Mouse (Mus musculus): ENCODE results near the gene Fam50b.

DNA sequence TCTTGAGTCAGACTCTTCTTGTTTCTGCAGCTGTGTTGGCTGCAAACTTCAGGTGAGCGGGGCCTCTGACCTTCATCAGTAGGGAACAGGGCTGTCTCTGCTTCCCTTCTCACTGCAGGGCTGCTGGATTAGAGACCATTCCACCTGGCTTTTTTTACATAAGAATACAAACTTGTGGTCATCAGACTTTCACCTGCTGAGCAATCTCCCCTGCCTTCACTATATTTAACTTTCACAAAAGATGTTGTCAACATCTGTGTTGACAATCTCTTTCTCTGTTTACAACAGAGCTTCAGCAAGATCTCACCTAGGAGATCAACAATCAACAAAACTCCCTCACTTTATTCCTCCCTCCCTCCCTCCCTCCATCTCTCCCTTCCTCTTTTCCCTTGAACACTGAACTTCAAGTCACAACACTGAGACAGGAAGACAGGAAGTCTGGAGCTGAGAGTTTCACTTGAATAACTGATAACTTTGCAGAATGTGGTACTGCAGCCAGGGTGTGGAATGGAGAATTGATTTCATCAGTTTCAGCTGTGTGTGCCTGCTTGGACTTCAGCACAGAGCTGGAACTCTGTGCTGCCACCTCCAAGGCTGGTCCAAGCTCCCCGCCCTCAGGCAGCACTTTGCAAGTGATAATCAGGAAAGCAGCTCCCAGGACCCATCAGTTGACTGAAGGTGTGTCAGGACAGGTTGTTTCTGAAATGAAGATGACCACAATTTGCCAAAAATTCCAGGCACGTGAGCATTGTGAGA, 7.3 kb downstream of the Fam50b start:
- no peak for TF ChIP-seq CTCF (IDR thresholded peaks at IDR 0.05; ENCODE audit: borderline replicate concordance, insufficient read depth, low read depth, low read length)
- TF ChIP-seq POLR2A (IDR thresholded peaks at IDR 0.05; ENCODE audit: borderline replicate concordance, insufficient read depth, low read length): no peak
